Comparison of ENCODE assay signal across 18 mouse cellular contexts in genomic region chr3:110339026-110339606, GRCm38 (mm10).
"Had no signal": no experiment of that assay in that cellular context is flagged by ENCODE, and none has a peak within 500 bp of the region (broad histone marks: within the 10 kb centered on the region; RNA-seq: fewer than 3 reads in every experiment).

No protein-coding gene starts in this region.

- H3K4me2 ChIP-seq: lung, embryonic 14.5 days; midbrain, embryonic 12.5 days; neural tube, embryonic 13.5 days; neural tube, embryonic 15.5 days had no signal

- H3K9ac ChIP-seq: lung, embryonic 14.5 days; midbrain, embryonic 12.5 days; neural tube, embryonic 13.5 days; neural tube, embryonic 15.5 days had no signal

- H3K4me3 ChIP-seq: midbrain, embryonic 10.5 days; midbrain, embryonic 12.5 days; myocyte; neural tube, embryonic 13.5 days; neural tube, embryonic 15.5 days had no signal

- ATAC-seq: midbrain, embryonic 16.5 days had no signal

- H3K9me3 ChIP-seq: midbrain, embryonic 10.5 days; midbrain, embryonic 12.5 days; neural tube, embryonic 13.5 days; neural tube, embryonic 15.5 days had no signal

- H3K27ac ChIP-seq: midbrain, embryonic 10.5 days; midbrain, embryonic 12.5 days; neural tube, embryonic 13.5 days; neural tube, embryonic 15.5 days had no signal

- H3K36me3 ChIP-seq: midbrain, embryonic 10.5 days; midbrain, embryonic 12.5 days; neural tube, embryonic 13.5 days; neural tube, embryonic 15.5 days had no signal

- H3K4me1 ChIP-seq: midbrain, embryonic 10.5 days; midbrain, embryonic 12.5 days; neural tube, embryonic 13.5 days; neural tube, embryonic 15.5 days had no signal

- DNase-seq: lung, embryonic 14.5 days; lung, postnatal 10 days; lung, postnatal 4 days; midbrain, embryonic 14.5 days; retina, postnatal 1 day; right cerebral cortex, adult 18-20 months; right cerebral cortex, postnatal 25 days; right cerebral cortex, postnatal 4 days; spleen, adult 18-20 months; thymus, adult 18-20 months; thymus, postnatal 14 days; thymus, postnatal 36 days had no signal

- H3K27me3 ChIP-seq: midbrain, embryonic 12.5 days; neural tube, embryonic 13.5 days; neural tube, embryonic 15.5 days had no signal
